Mouse (Mus musculus) macrophage (primary cell): ENCODE measurements at regions not wholly inside any gene's neighbourhood (a gene's known extent, or its start where the extent isn't known, plus 50 kb on each side); places are given as distances from the start of the nearest gene placed in this dataset.

Source experiments
- H3K27ac ChIP-seq: fragments of 350-480 bp; formaldehyde crosslinking; 2 replicates; pipeline ENCODE4 v1.9.0; 2021
- H3K36me3 ChIP-seq: fragments of 350-480 bp; formaldehyde crosslinking; 2 replicates; pipeline ENCODE4 v1.9.0; 2021; ENCODE audit errors: inconsistent target
- H3K4me3 ChIP-seq: fragments of 350-480 bp; formaldehyde crosslinking; 2 replicates; pipeline ENCODE4 v1.9.0; 2021; ENCODE audit errors: inconsistent target
- H3K79me2 ChIP-seq: fragments of 350-480 bp; formaldehyde crosslinking; 2 replicates; pipeline ENCODE4 v1.9.0; 2021; ENCODE audit errors: inconsistent target
- WGBS: methylation state at CpG from one replicate; pipeline ENCODE4 v1.1.7; 2026; ENCODE audit warnings: inconsistent platforms; ENCODE audit not compliant: missing documents; 5-methylcytosine and 5-hydroxymethylcytosine counted together

- no CpG with 5 or more reads among the region's 1 CpGs for WGBS
- H3K27ac ChIP-seq, result no peak overlapping the region
- H3K79me2 ChIP-seq, result no peaks in the 10 kb centered on the region
- no peaks in the 10 kb centered on the region for H3K36me3 ChIP-seq
- no peak overlapping the region for H3K4me3 ChIP-seq
Measured at GRCm38 (mm10) chr2:117674877-117675276, 332.1 kb upstream of the Rasgrp1 start.

- no peaks in the 10 kb centered on the region for H3K36me3 ChIP-seq
Measured at GRCm38 (mm10) chr2:117678650-117679049, 335.8 kb upstream of the Rasgrp1 start.

GRCm38 (mm10) chr2:117685836-117686453 lies 343.1 kb upstream of the Rasgrp1 start:
- 90% methylated on average over 4 of the region's 4 CpGs for WGBS
- Histone ChIP-seq H3K4me3 (no peak overlapping the region), H3K27ac (no peak overlapping the region), H3K79me2 (no peaks in the 10 kb centered on the region), H3K36me3 (no peaks in the 10 kb centered on the region)

More at GRCm38 (mm10) chr2:117678650-117679049, 335.8 kb upstream of the Rasgrp1 start:
- Histone ChIP-seq H3K79me2 (no peaks in the 10 kb centered on the region), H3K27ac (no peak overlapping the region), H3K4me3 (no peak overlapping the region)
- 70% methylated on average over 4 of the region's 4 CpGs for WGBS

GRCm38 (mm10) chr2:117693537-117693936 lies 350.7 kb upstream of the Rasgrp1 start:
- Histone ChIP-seq H3K79me2 (no peaks in the 10 kb centered on the region), H3K27ac (no peak overlapping the region), H3K36me3 (no peaks in the 10 kb centered on the region), H3K4me3 (no peak overlapping the region)
- 68% methylated on average over 4 of the region's 4 CpGs for WGBS

- H3K79me2 ChIP-seq, result no peaks in the 10 kb centered on the region
- no peak overlapping the region for H3K27ac ChIP-seq
- 93% methylated on average over 7 of the region's 7 CpGs for WGBS
- no peak overlapping the region for H3K4me3 ChIP-seq
- no peaks in the 10 kb centered on the region for H3K36me3 ChIP-seq
Measured at GRCm38 (mm10) chr2:117710173-117710813, 367.5 kb upstream of the Rasgrp1 start.

- WGBS, result 93% methylated on average over 4 of the region's 4 CpGs
- Histone ChIP-seq H3K4me3 (no peak overlapping the region), H3K79me2 (no peaks in the 10 kb centered on the region), H3K27ac (no peak overlapping the region), H3K36me3 (no peaks in the 10 kb centered on the region)
Measured at GRCm38 (mm10) chr2:117724066-117724465, 381.3 kb upstream of the Rasgrp1 start.

GRCm38 (mm10) chr2:117731253-117731652 lies 380.4 kb upstream of the Thbs1 start:
- WGBS, result 18% methylated on average over 2 of the region's 2 CpGs
- no peak overlapping the region for H3K4me3 ChIP-seq
- H3K27ac ChIP-seq, result no peak overlapping the region
- no peaks in the 10 kb centered on the region for H3K36me3 ChIP-seq
- no peaks in the 10 kb centered on the region for H3K79me2 ChIP-seq

- Histone ChIP-seq H3K36me3 (no peaks in the 10 kb centered on the region), H3K27ac (no peak overlapping the region), H3K4me3 (no peak overlapping the region), H3K79me2 (no peaks in the 10 kb centered on the region)
Measured at GRCm38 (mm10) chr2:117742413-117742812, 369.3 kb upstream of the Thbs1 start.

GRCm38 (mm10) chr2:117743901-117744300 lies 367.8 kb upstream of the Thbs1 start:
- H3K79me2 ChIP-seq, result no peaks in the 10 kb centered on the region
- no peak overlapping the region for H3K27ac ChIP-seq
- H3K4me3 ChIP-seq, result no peak overlapping the region
- 100% methylated on average over 1 of the region's 1 CpGs for WGBS
- no peaks in the 10 kb centered on the region for H3K36me3 ChIP-seq

GRCm38 (mm10) chr2:117745767-117746166 lies 365.9 kb upstream of the Thbs1 start:
- WGBS, result 83% methylated on average over 2 of the region's 2 CpGs
- H3K27ac ChIP-seq, result no peak overlapping the region
- H3K79me2 ChIP-seq, result no peaks in the 10 kb centered on the region
- H3K4me3 ChIP-seq, result no peak overlapping the region
- H3K36me3 ChIP-seq, result no peaks in the 10 kb centered on the region

GRCm38 (mm10) chr2:117747136-117747535 lies 364.5 kb upstream of the Thbs1 start:
- H3K79me2 ChIP-seq, result no peaks in the 10 kb centered on the region
- no peak overlapping the region for H3K27ac ChIP-seq
- H3K4me3 ChIP-seq, result no peak overlapping the region
- no peaks in the 10 kb centered on the region for H3K36me3 ChIP-seq
- WGBS, result 92% methylated on average over 3 of the region's 3 CpGs

GRCm38 (mm10) chr2:117748892-117749291 lies 362.8 kb upstream of the Thbs1 start:
- no peaks in the 10 kb centered on the region for H3K79me2 ChIP-seq
- H3K36me3 ChIP-seq, result no peaks in the 10 kb centered on the region
- 6% methylated on average over 4 of the region's 4 CpGs for WGBS
- no peak overlapping the region for H3K4me3 ChIP-seq
- no peak overlapping the region for H3K27ac ChIP-seq

GRCm38 (mm10) chr2:117759491-117760013 lies 352.1 kb upstream of the Thbs1 start:
- Histone ChIP-seq H3K36me3 (no peaks in the 10 kb centered on the region), H3K4me3 (no peak overlapping the region), H3K79me2 (no peaks in the 10 kb centered on the region), H3K27ac (no peak overlapping the region)
- WGBS, result 33% methylated on average over 1 of the region's 1 CpGs

- H3K27ac ChIP-seq, result no peak overlapping the region
- no peak overlapping the region for H3K4me3 ChIP-seq
- WGBS, result 100% methylated on average over 1 of the region's 1 CpGs
- no peaks in the 10 kb centered on the region for H3K36me3 ChIP-seq
- no peaks in the 10 kb centered on the region for H3K79me2 ChIP-seq
Measured at GRCm38 (mm10) chr2:117763631-117764030, 348.0 kb upstream of the Thbs1 start.

GRCm38 (mm10) chr2:117765572-117765971 lies 346.1 kb upstream of the Thbs1 start:
- Histone ChIP-seq H3K79me2 (no peaks in the 10 kb centered on the region), H3K4me3 (no peak overlapping the region), H3K27ac (no peak overlapping the region), H3K36me3 (no peaks in the 10 kb centered on the region)
- 87% methylated on average over 5 of the region's 5 CpGs for WGBS
